Mouse (Mus musculus): ENCODE measurements around the gene 6030452D12Rik.

- TF ChIP-seq CTCF (IDR thresholded peaks at IDR 0.05; ENCODE audit: control insufficient read depth, insufficient read depth, insufficient replicate concordance, low read depth, low read length), result no peak
- TF ChIP-seq POLR2A (IDR thresholded peaks at IDR 0.05; ENCODE audit: control insufficient read depth, low read depth, low read length), result no peak
These were observed 5.8 kb downstream of the 6030452D12Rik start for GRCm38 (mm10) chr8:106506106-106506505.

Data from testis, adult 2 months (tissue).